Mouse (Mus musculus): ENCODE data around the gene Serinc5. TPM values are rescaled to one million over a fixed set of nuclear protein-coding genes. Genes with fewer than 3 reads are reported as not detected.

Gene Serinc5
- polyA plus RNA-seq, 1 experiment, result 19.7 TPM

DNA sequence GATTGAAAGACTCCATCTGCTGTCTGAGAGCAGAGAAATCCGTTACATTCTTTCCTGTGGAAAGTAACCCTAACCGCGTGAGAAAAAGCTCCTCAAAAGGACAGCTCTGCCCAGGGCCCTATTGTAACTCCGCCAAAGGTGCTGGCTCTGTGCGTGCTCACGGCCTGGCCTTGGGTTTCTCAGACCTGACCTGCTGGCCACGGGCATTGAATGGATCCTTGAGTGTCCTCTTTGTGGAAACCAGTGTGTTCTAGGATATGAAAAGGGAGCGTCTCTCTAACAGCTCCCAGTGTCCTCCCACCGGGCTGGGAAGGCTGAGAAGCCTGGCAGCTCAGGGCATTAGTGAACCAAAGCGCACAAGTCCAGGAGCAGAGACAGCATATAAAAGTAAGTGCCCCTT, 38.2 kb downstream of the Serinc5 start:
- TF ChIP-seq CTCF (IDR thresholded peaks at IDR 0.05; ENCODE audit: low read depth, low read length) (no peak), POLR2A (IDR thresholded peaks at IDR 0.05; ENCODE audit: insufficient read depth, low read length) (no peak), EP300 (IDR thresholded peaks at IDR 0.05; ENCODE audit: insufficient read depth, low read depth, low read length) (no peak)
- Histone ChIP-seq H3K27ac (ENCODE audit: insufficient read depth, low read length) (no peak overlapping the region), H3K4me3 (ENCODE audit: low read depth, low read length) (no peak overlapping the region), H3K9ac (ENCODE audit: low read depth, poor library complexity, severe bottlenecking) (no peak overlapping the region), H3K36me3 (ENCODE audit: control insufficient read depth, insufficient read depth, low read length, poor library complexity, severe bottlenecking) (no peaks in the 10 kb centered on the region), H3K4me1 (ENCODE audit: control insufficient read depth, insufficient read depth, low read length) (no peaks in the 10 kb centered on the region), H3K27me3 (ENCODE audit: control insufficient read depth, insufficient read depth, low read length, poor library complexity, severe bottlenecking) (no peaks in the 10 kb centered on the region; the same call in 1 of the 2 replicates), H3K9me3 (replicated peaks; ENCODE audit: control insufficient read depth, insufficient read depth, low read length, poor library complexity, severe bottlenecking) (no peaks in the 10 kb centered on the region)

DNA sequence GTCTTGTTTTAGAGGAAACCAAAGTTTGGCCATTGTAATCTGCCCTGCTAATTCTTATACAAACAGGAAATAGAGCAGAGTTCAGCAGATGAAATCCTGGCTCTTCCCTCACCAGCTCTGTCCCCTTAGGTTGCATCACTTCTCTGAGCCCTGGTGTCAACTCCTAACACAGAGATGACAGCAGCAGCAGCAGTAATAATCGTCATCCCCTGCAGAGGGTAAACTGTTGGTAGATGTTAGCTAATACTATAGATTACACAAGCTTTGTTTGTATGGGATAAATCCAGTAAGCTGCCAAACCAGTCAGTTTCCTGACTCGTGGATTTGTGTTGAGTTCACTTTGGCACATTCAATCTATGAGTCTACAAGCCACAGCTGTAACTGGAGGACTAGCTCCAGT, 40.1 kb downstream of the Serinc5 start:
- H3K4me3 ChIP-seq (ENCODE audit: low read depth, low read length), result no peak overlapping the region
- no peaks in the 10 kb centered on the region; the same call in 1 of the 2 replicates for H3K27me3 ChIP-seq (ENCODE audit: control insufficient read depth, insufficient read depth, low read length, poor library complexity, severe bottlenecking)
- TF ChIP-seq CTCF (IDR thresholded peaks at IDR 0.05; ENCODE audit: low read depth, low read length) (no peak), POLR2A (IDR thresholded peaks at IDR 0.05; ENCODE audit: insufficient read depth, low read length) (no peak), EP300 (IDR thresholded peaks at IDR 0.05; ENCODE audit: insufficient read depth, low read depth, low read length) (no peak)
- H3K9ac ChIP-seq (ENCODE audit: low read depth, poor library complexity, severe bottlenecking), result no peak overlapping the region
- no peak overlapping the region for H3K27ac ChIP-seq (ENCODE audit: insufficient read depth, low read length)
- H3K36me3 ChIP-seq (ENCODE audit: control insufficient read depth, insufficient read depth, low read length, poor library complexity, severe bottlenecking), result no peaks in the 10 kb centered on the region
- H3K4me1 ChIP-seq (ENCODE audit: control insufficient read depth, insufficient read depth, low read length), result no peaks in the 10 kb centered on the region
- no peaks in the 10 kb centered on the region for H3K9me3 ChIP-seq (replicated peaks; ENCODE audit: control insufficient read depth, insufficient read depth, low read length, poor library complexity, severe bottlenecking)

DNA sequence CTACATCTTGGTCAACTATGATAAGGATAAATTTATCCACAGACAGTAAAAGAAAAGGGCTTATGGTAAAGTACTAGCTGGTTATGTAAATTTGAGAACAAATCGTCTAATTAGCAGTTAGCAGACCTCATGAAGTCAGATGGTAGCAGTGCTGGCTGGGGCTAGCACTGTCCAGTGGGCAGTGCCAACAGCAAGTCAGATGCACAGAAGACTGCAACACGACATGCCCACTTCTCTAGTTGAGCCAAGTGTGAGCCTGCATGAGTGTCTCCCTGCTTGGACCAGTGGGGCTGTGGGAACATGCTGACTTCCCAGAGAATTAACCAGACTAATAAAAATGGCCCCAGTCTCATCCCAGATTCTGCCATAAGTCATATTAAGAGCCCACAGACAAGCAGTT, 41.6 kb downstream of the Serinc5 start:
- H3K9me3 ChIP-seq (replicated peaks; ENCODE audit: control insufficient read depth, insufficient read depth, low read length, poor library complexity, severe bottlenecking), result no peaks in the 10 kb centered on the region
- no peaks in the 10 kb centered on the region for H3K4me1 ChIP-seq (ENCODE audit: control insufficient read depth, insufficient read depth, low read length)
- H3K36me3 ChIP-seq (ENCODE audit: control insufficient read depth, insufficient read depth, low read length, poor library complexity, severe bottlenecking), result no peaks in the 10 kb centered on the region
- H3K27me3 ChIP-seq (ENCODE audit: control insufficient read depth, insufficient read depth, low read length, poor library complexity, severe bottlenecking), result no peaks in the 10 kb centered on the region; the same call in 1 of the 2 replicates
- no peak for TF ChIP-seq POLR2A (IDR thresholded peaks at IDR 0.05; ENCODE audit: insufficient read depth, low read length)
- no peak for TF ChIP-seq EP300 (IDR thresholded peaks at IDR 0.05; ENCODE audit: insufficient read depth, low read depth, low read length)
- no peak for TF ChIP-seq CTCF (IDR thresholded peaks at IDR 0.05; ENCODE audit: low read depth, low read length)
- H3K27ac ChIP-seq (ENCODE audit: insufficient read depth, low read length), result no peak overlapping the region
- H3K9ac ChIP-seq (ENCODE audit: low read depth, poor library complexity, severe bottlenecking), result no peak overlapping the region
- no peak overlapping the region for H3K4me3 ChIP-seq (ENCODE audit: low read depth, low read length)

DNA sequence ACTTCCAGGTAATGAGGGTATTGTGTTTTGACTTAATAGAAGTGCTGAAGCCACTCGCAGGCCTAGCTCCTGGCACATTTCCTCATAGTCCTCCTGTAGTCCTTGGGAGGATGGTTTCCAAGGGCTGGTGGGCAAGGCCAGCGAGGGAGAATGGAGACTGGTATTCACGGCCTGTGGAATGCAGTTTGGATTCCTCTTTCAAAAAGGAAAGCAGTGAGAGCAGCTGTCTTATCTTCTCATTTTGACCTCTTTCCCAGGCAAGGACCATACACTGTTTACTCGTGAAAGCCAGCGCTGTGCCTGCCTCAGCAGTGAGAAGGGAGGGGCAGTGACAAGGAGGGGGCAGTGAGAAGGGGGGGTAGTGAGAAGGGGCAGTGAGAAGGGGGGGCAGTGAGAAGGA, 42.4 kb downstream of the Serinc5 start:
- TF ChIP-seq CTCF (IDR thresholded peaks at IDR 0.05; ENCODE audit: low read depth, low read length), result no peak
- TF ChIP-seq POLR2A (IDR thresholded peaks at IDR 0.05; ENCODE audit: insufficient read depth, low read length), result no peak
- H3K27ac ChIP-seq (ENCODE audit: insufficient read depth, low read length), result no peak overlapping the region

DNA sequence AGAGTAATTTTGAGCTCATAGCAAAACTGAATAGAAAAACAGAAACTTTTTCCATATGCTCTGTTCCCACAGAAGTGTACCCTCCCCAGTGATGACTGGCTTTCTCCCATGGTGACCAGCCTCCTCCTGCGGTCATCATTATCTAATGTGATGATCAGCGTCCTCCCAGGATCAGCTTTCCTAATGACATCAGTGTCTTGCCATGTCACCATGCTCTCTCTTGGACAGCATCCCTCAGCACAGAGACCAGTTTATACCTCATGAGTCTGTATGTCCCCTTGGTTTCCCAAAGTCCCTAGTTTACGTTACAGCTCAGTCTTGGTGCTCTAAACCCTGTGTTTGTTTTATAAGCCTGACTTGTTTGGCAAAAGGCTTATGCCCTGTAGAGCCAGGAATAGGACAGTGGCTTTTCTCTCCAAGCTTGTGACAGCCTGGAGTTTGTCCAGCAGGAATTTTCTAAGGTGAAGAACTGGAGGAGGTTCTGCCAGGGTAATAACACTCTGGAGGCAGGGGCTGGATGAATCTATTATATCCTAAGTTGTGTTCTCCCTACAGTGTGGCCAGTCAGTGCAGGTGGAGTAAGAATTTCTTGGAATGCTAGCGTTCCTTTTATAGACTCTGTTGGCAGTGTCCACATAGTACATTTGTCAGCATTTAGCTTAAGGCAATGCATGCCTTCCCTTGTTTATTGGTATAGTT, 46.1 kb downstream of the Serinc5 start:
- Histone ChIP-seq H3K9ac (ENCODE audit: low read depth, poor library complexity, severe bottlenecking) (no peak overlapping the region), H3K27ac (ENCODE audit: insufficient read depth, low read length) (no peak overlapping the region), H3K36me3 (ENCODE audit: control insufficient read depth, insufficient read depth, low read length, poor library complexity, severe bottlenecking) (no peaks in the 10 kb centered on the region), H3K4me3 (ENCODE audit: low read depth, low read length) (no peak overlapping the region), H3K27me3 (ENCODE audit: control insufficient read depth, insufficient read depth, low read length, poor library complexity, severe bottlenecking) (no peaks in the 10 kb centered on the region), H3K9me3 (replicated peaks; ENCODE audit: control insufficient read depth, insufficient read depth, low read length, poor library complexity, severe bottlenecking) (no peaks in the 10 kb centered on the region), H3K4me1 (ENCODE audit: control insufficient read depth, insufficient read depth, low read length) (no peaks in the 10 kb centered on the region)
- TF ChIP-seq EP300 (IDR thresholded peaks at IDR 0.05; ENCODE audit: insufficient read depth, low read depth, low read length) (no peak), POLR2A (IDR thresholded peaks at IDR 0.05; ENCODE audit: insufficient read depth, low read length) (no peak), CTCF (IDR thresholded peaks at IDR 0.05; ENCODE audit: low read depth, low read length) (no peak)

More for the DNA sequence above, 42.4 kb downstream of the Serinc5 start:
- Histone ChIP-seq H3K9me3 (replicated peaks; ENCODE audit: control insufficient read depth, insufficient read depth, low read length, poor library complexity, severe bottlenecking) (no peaks in the 10 kb centered on the region), H3K27me3 (ENCODE audit: control insufficient read depth, insufficient read depth, low read length, poor library complexity, severe bottlenecking) (no peaks in the 10 kb centered on the region; the same call in 1 of the 2 replicates), H3K36me3 (ENCODE audit: control insufficient read depth, insufficient read depth, low read length, poor library complexity, severe bottlenecking) (no peaks in the 10 kb centered on the region), H3K4me3 (ENCODE audit: low read depth, low read length) (no peak overlapping the region), H3K4me1 (ENCODE audit: control insufficient read depth, insufficient read depth, low read length) (no peaks in the 10 kb centered on the region), H3K9ac (ENCODE audit: low read depth, poor library complexity, severe bottlenecking) (no peak overlapping the region)

DNA sequence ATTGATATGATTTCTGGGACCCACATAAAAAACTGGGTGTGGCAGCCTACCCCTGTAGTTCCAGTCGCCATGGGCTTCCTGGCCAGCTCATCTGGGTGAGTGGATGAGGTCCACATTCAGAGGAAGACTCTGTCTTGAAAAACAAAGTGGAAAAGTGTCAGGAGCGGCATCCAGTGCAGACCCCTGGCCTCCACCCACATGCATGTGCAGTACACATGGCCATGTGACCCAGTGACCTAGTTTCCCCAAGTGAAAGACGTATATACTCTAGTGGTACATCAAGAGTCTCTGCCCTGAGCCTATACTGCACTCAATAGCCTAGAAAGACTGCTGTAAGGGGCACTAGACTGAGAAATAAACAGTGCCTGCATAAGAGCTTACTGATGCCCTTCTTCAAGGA, 48.7 kb downstream of the Serinc5 start:
- H3K4me1 ChIP-seq (ENCODE audit: control insufficient read depth, insufficient read depth, low read length), result no peaks in the 10 kb centered on the region
- H3K9me3 ChIP-seq (replicated peaks; ENCODE audit: control insufficient read depth, insufficient read depth, low read length, poor library complexity, severe bottlenecking), result no peaks in the 10 kb centered on the region
- no peak overlapping the region for H3K9ac ChIP-seq (ENCODE audit: low read depth, poor library complexity, severe bottlenecking)
- no peak overlapping the region for H3K27ac ChIP-seq (ENCODE audit: insufficient read depth, low read length)
- H3K36me3 ChIP-seq (ENCODE audit: control insufficient read depth, insufficient read depth, low read length, poor library complexity, severe bottlenecking), result no peaks in the 10 kb centered on the region
- H3K4me3 ChIP-seq (ENCODE audit: low read depth, low read length), result no peak overlapping the region
- no peak for TF ChIP-seq EP300 (IDR thresholded peaks at IDR 0.05; ENCODE audit: insufficient read depth, low read depth, low read length)
- TF ChIP-seq CTCF (IDR thresholded peaks at IDR 0.05; ENCODE audit: low read depth, low read length), result no peak
- no peak for TF ChIP-seq POLR2A (IDR thresholded peaks at IDR 0.05; ENCODE audit: insufficient read depth, low read length)
- no peaks in the 10 kb centered on the region for H3K27me3 ChIP-seq (ENCODE audit: control insufficient read depth, insufficient read depth, low read length, poor library complexity, severe bottlenecking)
